7 mouse cellular contexts compared by ENCODE assay signal in genomic region chr4:134852438-134853255, GRCm38 (mm10). TPM values are rescaled to one million over a fixed set of nuclear protein-coding genes. Genes with fewer than 3 reads are reported as not detected.
DNase-seq lines count a peak whose midpoint lies in the region; ATAC-seq lines count a peak whose summit lies in the region.

No protein-coding gene starts in this region.

- H3K36me3 ChIP-seq in heart, embryonic 14.5 days (ENCODE audit: control insufficient read depth, insufficient read depth, low read length) = no peaks in the 10 kb centered on the region
- H3K36me3 ChIP-seq in limb, embryonic 10.5 days = no peaks in the 10 kb centered on the region
- no peaks in the 10 kb centered on the region for H3K36me3 ChIP-seq in midbrain, embryonic 10.5 days

- no peaks in the 10 kb centered on the region for H3K9me3 ChIP-seq in heart, embryonic 14.5 days (ENCODE audit: control insufficient read depth, low read length)
- no peaks in the 10 kb centered on the region for H3K9me3 ChIP-seq in limb, embryonic 10.5 days (replicated peaks)
- H3K9me3 ChIP-seq in midbrain, embryonic 10.5 days (replicated peaks) = no peaks in the 10 kb centered on the region

- ATAC-seq in heart, embryonic 14.5 days (ENCODE audit: insufficient number of reproducible peaks, insufficient read depth, low FRiP score, low read depth) = peak; percentile 52

- H3K4me1 ChIP-seq in heart, embryonic 14.5 days (ENCODE audit: control insufficient read depth in 2 of 2, insufficient read depth in 2 of 2, low read length in 2 of 2) = peaks cover 3 to 13% of the 10 kb centered on the region in 2 experiments; a peak in 3 of 4 replicates
- peaks cover 38% of the 10 kb centered on the region for H3K4me1 ChIP-seq in limb, embryonic 10.5 days
- peaks cover 25% of the 10 kb centered on the region for H3K4me1 ChIP-seq in midbrain, embryonic 10.5 days

- 1% methylated on average over 95 of the region's 106 CpGs for WGBS in heart, embryonic 14.5 days
- under 1% methylated on average over 99 of the region's 106 CpGs for WGBS in limb, embryonic 10.5 days
- WGBS in midbrain, embryonic 10.5 days = 1% methylated on average over 83 of the region's 106 CpGs

- peak overlapping the region; percentile 86 to 92 for H3K4me3 ChIP-seq in heart, embryonic 14.5 days (ENCODE audit: control insufficient read depth in 1 of 2, insufficient read depth in 1 of 2, low read depth in 1 of 2, low read length in 2 of 2)
- H3K4me3 ChIP-seq in limb, embryonic 10.5 days = peak overlapping the region; percentile 99
- peak overlapping the region; percentile 89 for H3K4me3 ChIP-seq in midbrain, embryonic 10.5 days

- peak overlapping the region; percentile 55 to 86 for H3K27ac ChIP-seq in heart, embryonic 14.5 days (replicated peaks in 1 of 2; ENCODE audit: control insufficient read depth in 1 of 2, insufficient read depth in 1 of 2, low read depth in 2 of 2, low read length in 2 of 2)
- peak overlapping the region; percentile 98 for H3K27ac ChIP-seq in limb, embryonic 10.5 days
- peak overlapping the region; percentile 98 for H3K27ac ChIP-seq in midbrain, embryonic 10.5 days (replicated peaks)

- peak overlapping the region; percentile 93 for H3K9ac ChIP-seq in heart, embryonic 14.5 days (ENCODE audit: low read length)

- H3K27me3 ChIP-seq in heart, embryonic 14.5 days (ENCODE audit: control insufficient read depth, insufficient read depth, low read length) = peaks cover 6% of the 10 kb centered on the region; the same call in 1 of the 2 replicates
- peaks cover 23% of the 10 kb centered on the region for H3K27me3 ChIP-seq in limb, embryonic 10.5 days (ENCODE audit: low read depth, poor library complexity, severe bottlenecking)
- H3K27me3 ChIP-seq in midbrain, embryonic 10.5 days (ENCODE audit: low read depth, poor library complexity, severe bottlenecking) = peaks cover 24% of the 10 kb centered on the region

- H3K4me2 ChIP-seq in heart, embryonic 14.5 days (ENCODE audit: low read length) = peak overlapping the region; percentile 78

- peak; percentile 67 for DNase-seq in A20 (ENCODE audit: low read depth, low spot score)
- DNase-seq in CD4-positive, CD25-positive, alpha-beta regulatory T cell, adult 2 months (ENCODE audit: low read depth, low spot score) = peak; percentile 48
- peak; percentile 53 for DNase-seq in embryo, embryonic 10.5 days (ENCODE audit: low spot score)
- DNase-seq in limb, embryonic 10.5 days (ENCODE audit: low spot score) = peak; percentile 76
- peak; percentile 66 for DNase-seq in midbrain, embryonic 10.5 days (ENCODE audit: low spot score)
- peak; percentile 58 to 76 for DNase-seq in spleen, postnatal 10 days (ENCODE audit: low spot score in 2 of 2)

RNA-seq across cellular contexts. Expression of gene Maco1, which starts 0.5 kb away (rescaled TPM):
- 24.2 and 25.5 TPM in 2 replicates for polyA plus RNA-seq in heart, embryonic 14.5 days (2014; fragmentation: Nextera tagmentation; extraction: Ambion mirVana)
- polyA plus RNA-seq in limb, embryonic 10.5 days (2016; fragmentation: Nextera tagmentation; extraction: Ambion mirVana) = 38.1 and 48.2 TPM in 2 replicates
- polyA plus RNA-seq in midbrain, embryonic 10.5 days (2016; fragmentation: Nextera tagmentation; extraction: Ambion mirVana) = 36.8 and 41.3 TPM in 2 replicates

RNA-seq across cellular contexts. Expression of gene Rhd, which starts 11.7 kb away (rescaled TPM):
- 3.6 and 5.5 TPM in 2 replicates for polyA plus RNA-seq in heart, embryonic 14.5 days (2014; fragmentation: Nextera tagmentation; extraction: Ambion mirVana)
- polyA plus RNA-seq in limb, embryonic 10.5 days (2016; fragmentation: Nextera tagmentation; extraction: Ambion mirVana) = 9.7 and 9.8 TPM in 2 replicates
- 9.6 and 12.9 TPM in 2 replicates for polyA plus RNA-seq in midbrain, embryonic 10.5 days (2016; fragmentation: Nextera tagmentation; extraction: Ambion mirVana)

Comparison
In these comparisons a context has a peak if more than half of its experiments do, and no peak if none do; other contexts are left out.
1. Peak in every context shown above with its lines: DNase-seq, ATAC-seq, H3K4me3 ChIP-seq and H3K27ac ChIP-seq.